In genomic region chr2:157341554-157342270, GRCm38 (mm10) we compare ENCODE assay signal across 9 mouse cellular contexts. TPM values are rescaled to one million over a fixed set of nuclear protein-coding genes. Genes with fewer than 3 reads are reported as not detected.
A peak's percentile ranks its signal among the peaks of the same experiment; 100 is the strongest.
DNase-seq lines count a peak whose midpoint lies in the region; ATAC-seq and TF ChIP-seq lines count a peak whose summit lies in the region.
"Had no signal": no experiment of that assay in that cellular context is flagged by ENCODE, and none has a peak within 500 bp of the region (broad histone marks: within the 10 kb centered on the region; RNA-seq: fewer than 3 reads in every experiment).

No protein-coding gene starts in this region.

- no peak overlapping the region for H3K27ac ChIP-seq in MEL (ENCODE audit: control insufficient read depth, low read depth, low read length)
- H3K27ac ChIP-seq in forebrain, embryonic 10.5 days = peak overlapping the region; percentile 87

- no peak for TF ChIP-seq EP300 in MEL (IDR thresholded peaks at IDR 0.05; ENCODE audit: low read depth in 1 of 2, low read length in 2 of 2)

- peak; percentile 62 for ATAC-seq in megakaryocyte progenitor cell, adult 5-6 weeks (replicated peaks; ENCODE audit: poor library complexity)

- no peak overlapping the region for H3K9ac ChIP-seq in MEL (ENCODE audit: control insufficient read depth, low read depth, low read length, poor library complexity, severe bottlenecking)

- no peak for TF ChIP-seq POLR2A in MEL (IDR thresholded peaks at IDR 0.05; ENCODE audit: control insufficient read depth in 1 of 2, insufficient read depth in 1 of 2, low read depth in 1 of 2, low read length in 2 of 2, poor library complexity in 1 of 2)
- TF ChIP-seq POLR2A in brain, embryonic 14.5 days (IDR thresholded peaks at IDR 0.05; ENCODE audit: borderline replicate concordance, extremely low read depth, insufficient read depth, insufficient read length, poor library complexity, severe bottlenecking) = no peak

- H3K9me3 ChIP-seq in MEL (replicated peaks; ENCODE audit: insufficient read depth, low read length) = no peaks in the 10 kb centered on the region
- H3K9me3 ChIP-seq in forebrain, embryonic 10.5 days = no peaks in the 10 kb centered on the region

- H3K4me1 ChIP-seq in MEL (ENCODE audit: control insufficient read depth in 1 of 2, insufficient read depth in 2 of 2, low read length in 2 of 2) = no peaks in the 10 kb centered on the region
- peaks cover 64% of the 10 kb centered on the region for H3K4me1 ChIP-seq in forebrain, embryonic 10.5 days

- H3K4me3 ChIP-seq in MEL (ENCODE audit: control insufficient read depth in 1 of 2, insufficient read depth in 1 of 2, low read depth in 2 of 2, low read length in 2 of 2) = no peak overlapping the region
- no peak overlapping the region for H3K4me3 ChIP-seq in forebrain, embryonic 10.5 days

- TF ChIP-seq RAD21 in MEL (IDR thresholded peaks at IDR 0.05; ENCODE audit: low read depth, low read length) = peak; percentile 93

- peak; percentile 84 to 85 (median 85) for TF ChIP-seq CTCF in MEL (IDR thresholded peaks at IDR 0.05 in 2 of 3, conservative IDR thresholded peaks at IDR 0.05 in 1 of 3; ENCODE audit: control insufficient read depth in 1 of 3, insufficient read depth in 1 of 3, low read depth in 2 of 3, low read length in 3 of 3, poor library complexity in 1 of 3, severe bottlenecking in 1 of 3)
- TF ChIP-seq CTCF in brain, embryonic 14.5 days (IDR thresholded peaks at IDR 0.05; ENCODE audit: borderline replicate concordance, extremely low read depth, insufficient read depth, insufficient read length) = peak; percentile 97

- peaks cover 0 to 2% of the 10 kb centered on the region in 2 experiments; a peak in 2 of 4 replicates for H3K27me3 ChIP-seq in MEL (ENCODE audit: control insufficient read depth in 1 of 2, insufficient read depth in 2 of 2, low read length in 2 of 2)
- H3K27me3 ChIP-seq in forebrain, embryonic 10.5 days (ENCODE audit: poor library complexity, severe bottlenecking) = peaks cover 3% of the 10 kb centered on the region; the same call in 1 of the 2 replicates

- peak; percentile 63 for DNase-seq in MEL (ENCODE audit: low read depth, low spot score)
- DNase-seq in brain, embryonic 14.5 days (ENCODE audit: low read depth) = peak; percentile 96
- peak; percentile 86 for DNase-seq in forebrain, embryonic 10.5 days (ENCODE audit: extremely low spot score, low spot score)
- peak; percentile 86 for DNase-seq in heart, postnatal 4 days
- DNase-seq in layer of hippocampus, postnatal 36 days = peak; percentile 77 to 78
- DNase-seq in right cerebral cortex, postnatal 25 days = peak; percentile 64
- DNase-seq in urinary bladder, postnatal 4 days (ENCODE audit: low spot score in 2 of 2) = peak; percentile 68 to 77

- H3K79me2 ChIP-seq in MEL (ENCODE audit: control insufficient read depth, insufficient read depth, low read length, poor library complexity) = no peaks in the 10 kb centered on the region

- no peaks in the 10 kb centered on the region for H3K36me3 ChIP-seq in MEL (ENCODE audit: control insufficient read depth in 1 of 2, insufficient read depth in 2 of 2, low read length in 2 of 2)
- no peaks in the 10 kb centered on the region for H3K36me3 ChIP-seq in forebrain, embryonic 10.5 days (replicated peaks)

- WGBS in forebrain, embryonic 10.5 days = 38% methylated on average over 11 of the region's 11 CpGs

TF ChIP-seq in MEL, 35 proteins besides CTCF, POLR2A, EP300 and RAD21:
- no peak for TF ChIP-seq GABPA (IDR thresholded peaks at IDR 0.05; ENCODE audit: low read depth, low read length)
- TF ChIP-seq MYC (IDR thresholded peaks at IDR 0.05; ENCODE audit: low read depth, low read length) = no peak
- no peak for TF ChIP-seq CHD1 (IDR thresholded peaks at IDR 0.05; ENCODE audit: low read depth, low read length)
- no peak for TF ChIP-seq RCOR1 (IDR thresholded peaks at IDR 0.05; ENCODE audit: low read depth, low read length)
- TF ChIP-seq ZMIZ1 (IDR thresholded peaks at IDR 0.05; ENCODE audit: low read depth, low read length) = no peak
- TF ChIP-seq POLR2AphosphoS2 (IDR thresholded peaks at IDR 0.05; ENCODE audit: low read length) = no peak
- no peak for TF ChIP-seq MAZ (IDR thresholded peaks at IDR 0.05; ENCODE audit: low read depth, low read length)
- TF ChIP-seq ZC3H11A (IDR thresholded peaks at IDR 0.05; ENCODE audit: low read depth, low read length) = peak; percentile 84
- peak; percentile 84 for TF ChIP-seq SMC3 (IDR thresholded peaks at IDR 0.05; ENCODE audit: low read depth, low read length)
- no peak for TF ChIP-seq MXI1 (IDR thresholded peaks at IDR 0.05; ENCODE audit: low read depth, low read length)
- TF ChIP-seq BHLHE40 (IDR thresholded peaks at IDR 0.05; ENCODE audit: borderline replicate concordance, low read depth, low read length) = 0 out of 2 replicates have a peak, but pooled peaks have one; percentile 13
- no peak for TF ChIP-seq ETS1 (IDR thresholded peaks at IDR 0.05; ENCODE audit: low read depth, low read length)
- no peak for TF ChIP-seq MAFK (IDR thresholded peaks at IDR 0.05; ENCODE audit: borderline replicate concordance, low read depth, low read length)
- TF ChIP-seq NRF1 (IDR thresholded peaks at IDR 0.05; ENCODE audit: insufficient read depth, low read depth, low read length, poor library complexity, severe bottlenecking) = no peak
- TF ChIP-seq JUND (IDR thresholded peaks at IDR 0.05; ENCODE audit: low read depth, low read length) = no peak
- TF ChIP-seq ZNF384 (IDR thresholded peaks at IDR 0.05; ENCODE audit: low read depth, low read length) = no peak

RNA-seq across cellular contexts. Expression of gene Ghrh, which starts 5.6 kb away (rescaled TPM):
- total RNA-seq in MEL (2012; rRNA removed) = not detected in 2 replicates
- not detected for polyA plus RNA-seq in MEL (2012; ENCODE audit: insufficient read depth in 1 of 2, insufficient read length in 2 of 2, low read depth in 1 of 2, low replicate concordance in 2 of 2, missing spikeins in 1 of 2)
- 2.1 and 2.8 TPM in 2 replicates for polyA plus RNA-seq in brain, embryonic 14.5 days (2012; rRNA removed)
- polyA plus RNA-seq in forebrain, embryonic 10.5 days (2016; fragmentation: Nextera tagmentation; extraction: Ambion mirVana) = 0.34 TPM in 1 of 2 replicates, not detected in the other
- total RNA-seq in heart, postnatal 4 days (2021) = not detected
- total RNA-seq in layer of hippocampus, postnatal 36 days (2021) = not detected
- not detected in 2 replicates for total RNA-seq in megakaryocyte progenitor cell, adult 5-6 weeks (2015)
- total RNA-seq in megakaryocyte progenitor cell, adult 5-6 weeks (2017) = not detected in 2 replicates
- polyA plus RNA-seq: liver, embryonic 16.5 days had no signal

RNA-seq across cellular contexts. Expression of gene Manbal, which starts 25.7 kb away (rescaled TPM):
- total RNA-seq in MEL (2012; rRNA removed) = 19.8 and 28.4 TPM in 2 replicates
- 10 to 100 TPM in 1 of 2 experiments, not detected in 1; 65.7 TPM for polyA plus RNA-seq in MEL (2012; ENCODE audit: insufficient read depth in 1 of 2, insufficient read length in 2 of 2, low read depth in 1 of 2, low replicate concordance in 2 of 2, missing spikeins in 1 of 2)
- 80.2 and 93.0 TPM in 2 replicates for polyA plus RNA-seq in brain, embryonic 14.5 days (2012; rRNA removed)
- polyA plus RNA-seq in forebrain, embryonic 10.5 days (2016; fragmentation: Nextera tagmentation; extraction: Ambion mirVana) = 64.4 and 68.1 TPM in 2 replicates
- total RNA-seq in heart, postnatal 4 days (2021) = 10 to 100 TPM; 35.8 to 35.9 TPM
- 10 to 100 TPM; 53.6 to 60.9 TPM for total RNA-seq in layer of hippocampus, postnatal 36 days (2021)
- total RNA-seq in megakaryocyte progenitor cell, adult 5-6 weeks (2015) = 14.2 and 17.9 TPM in 2 replicates
- 6.2 and 7.5 TPM in 2 replicates for total RNA-seq in megakaryocyte progenitor cell, adult 5-6 weeks (2017)
